Mouse (Mus musculus) C2C12 (cell line): ENCODE measurements around the gene Dyrk1a.

Source experiments
- CEBPB ChIP-seq: IDR thresholded peaks from one replicate; pipeline ENCODE4 v1.6.1; 2011; ENCODE audit warnings: low read depth, mild to moderate bottlenecking, control low read depth, moderate library complexity
- CTCF ChIP-seq: IDR thresholded peaks from one replicate; pipeline ENCODE4 v1.5.1; 2011; ENCODE audit not compliant: control insufficient read depth, insufficient read depth, insufficient read length
- MAX ChIP-seq: IDR thresholded peaks from one replicate; pipeline ENCODE4 v1.6.1; 2011; ENCODE audit warnings: mild to moderate bottlenecking, control low read depth
- USF1 ChIP-seq: IDR thresholded peaks from one replicate; pipeline ENCODE4 v1.6.1; 2011; ENCODE audit warnings: low read depth, mild to moderate bottlenecking, control low read depth, moderate library complexity

- TF ChIP-seq CTCF (no peak), CEBPB (no peak), USF1 (no peak), MAX (no peak)
Observed at GRCm38 (mm10) chr16:94721549-94722006, 151.8 kb downstream of the Dyrk1a start.
